In the genomic region with DNA sequence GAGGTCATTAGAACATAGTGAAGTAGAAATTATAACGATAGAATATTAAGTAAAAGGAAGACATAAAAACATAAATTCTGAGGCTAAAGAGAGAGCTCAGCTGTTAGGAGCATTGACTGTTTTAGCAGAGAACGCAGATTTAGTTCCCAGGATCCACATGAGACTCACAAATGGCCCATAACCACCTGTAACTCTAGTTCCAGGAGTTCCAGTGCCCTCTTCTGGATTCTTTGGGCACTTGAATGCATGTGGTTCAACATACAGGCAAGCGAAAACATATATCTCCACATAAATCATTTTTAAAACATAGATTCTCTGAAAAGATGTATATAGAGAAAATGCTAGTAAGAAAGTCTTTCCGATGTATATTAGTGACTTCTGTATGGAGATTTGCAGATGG, we compare ENCODE assay signal across 12 mouse cellular contexts.
DNase-seq lines count a peak whose midpoint lies in the region; TF ChIP-seq lines count a peak whose summit lies in the region.
"Had no signal": no experiment of that assay in that cellular context is flagged by ENCODE, and none has a peak within 500 bp of the region (broad histone marks: within the 10 kb centered on the region; RNA-seq: fewer than 3 reads in every experiment).

No protein-coding gene starts in this region.

- TF ChIP-seq CTCF in kidney, adult 2 months (conservative IDR thresholded peaks at IDR 0.05; ENCODE audit: insufficient read depth, insufficient read length, low read depth, low read length) = 0 out of 2 replicates have a peak, but pooled peaks have one; percentile 23
- TF ChIP-seq CTCF in E14TG2a.4 (conservative IDR thresholded peaks at IDR 0.05; ENCODE audit: low read length) = peak; percentile 27; the same call in 1 of the 2 replicates

- DNase-seq in kidney, adult 2 months = no peak
- DNase-seq in kidney, adult 18-20 months = no peak
- peak; percentile 56 for DNase-seq in 3T3-L1 (ENCODE audit: low read depth, low spot score)
- DNase-seq in embryo, embryonic 10.5 days (ENCODE audit: low spot score) = peak; percentile 42
- DNase-seq in adrenal gland, adult 8-10 months = no peak
- no peak for DNase-seq in right cerebral cortex, postnatal 25 days
- DNase-seq in left cerebral cortex, adult 11 months (ENCODE audit: low spot score) = no peak
- DNase-seq: heart, postnatal 14 days had no signal

- no peaks in the 10 kb centered on the region for H3K36me3 ChIP-seq in kidney, adult 2 months (ENCODE audit: control insufficient read depth, insufficient read depth, low read length)
- H3K36me3 ChIP-seq in E14TG2a.4 (ENCODE audit: insufficient read depth, low read length) = no peaks in the 10 kb centered on the region
- H3K36me3 ChIP-seq: intestine, embryonic 15.5 days; limb, embryonic 12.5 days had no signal

- H3K4me1 ChIP-seq in kidney, adult 2 months (ENCODE audit: control insufficient read depth, insufficient read depth, low read length) = no peaks in the 10 kb centered on the region
- no peaks in the 10 kb centered on the region for H3K4me1 ChIP-seq in E14TG2a.4 (replicated peaks; ENCODE audit: low read depth, low read length)
- H3K4me1 ChIP-seq: forebrain, embryonic 13.5 days; intestine, embryonic 15.5 days; limb, embryonic 12.5 days had no signal

- WGBS in kidney, adult 2 months = 57% methylated on average over 4 of the region's 4 CpGs

- no peak for TF ChIP-seq POLR2A in kidney, adult 2 months (IDR thresholded peaks at IDR 0.05; ENCODE audit: low read depth, low read length)

- H3K27me3 ChIP-seq in kidney, adult 2 months (replicated peaks; ENCODE audit: control insufficient read depth, insufficient read depth, low read length) = no peaks in the 10 kb centered on the region
- H3K27me3 ChIP-seq in E14TG2a.4 (ENCODE audit: insufficient read depth, low read length) = no peaks in the 10 kb centered on the region
- H3K27me3 ChIP-seq: forebrain, embryonic 13.5 days; intestine, embryonic 15.5 days; limb, embryonic 12.5 days had no signal

- no peak overlapping the region for H3K4me3 ChIP-seq in kidney, adult 2 months (ENCODE audit: insufficient read depth, low read depth, low read length)
- no peak overlapping the region for H3K4me3 ChIP-seq in E14TG2a.4 (replicated peaks; ENCODE audit: low read length)
- H3K4me3 ChIP-seq: forebrain, embryonic 13.5 days; intestine, embryonic 15.5 days; limb, embryonic 12.5 days had no signal

- H3K9me3 ChIP-seq in E14TG2a.4 (ENCODE audit: low read length) = no peaks in the 10 kb centered on the region
- H3K9me3 ChIP-seq: forebrain, embryonic 13.5 days; intestine, embryonic 15.5 days; limb, embryonic 12.5 days had no signal

- H3K27ac ChIP-seq in kidney, adult 2 months (ENCODE audit: insufficient read depth, low read depth, low read length) = no peak overlapping the region
- H3K27ac ChIP-seq: forebrain, embryonic 13.5 days; intestine, embryonic 15.5 days; limb, embryonic 12.5 days had no signal

Comparison
In these comparisons a context has a peak if more than half of its experiments do, and no peak if none do; other contexts are left out.
1. DNase-seq: peak in 3T3-L1 (single experiment) and embryo, embryonic 10.5 days (single experiment); none in kidney, adult 2 months (single experiment), kidney, adult 18-20 months (single experiment), adrenal gland, adult 8-10 months (single experiment), right cerebral cortex, postnatal 25 days (single experiment) and left cerebral cortex, adult 11 months (single experiment).